Mouse (Mus musculus) large intestine, adult 2 months (tissue): ENCODE results near the gene Olfr1356. TPM values are rescaled to one million over a fixed set of nuclear protein-coding genes. Genes with fewer than 3 reads are reported as not detected.
"Not testable (repeated sequence)": the region's sequence is repeated elsewhere in the genome, so short reads cannot be mapped to it uniquely, and the experiment has no call there.

Source experiments
- DNase-seq: peaks from one replicate; pipeline ENCODE4 v3.0.0-alpha.2; 2012; ENCODE audit warnings: low read depth, low spot score
- WGBS: fragments of 180-500 bp; shearing (Covaris S2); methylation state at CpG from one replicate; pipeline ENCODE4 v1.1.7; 2018; 5-methylcytosine and 5-hydroxymethylcytosine counted together
- polyA plus RNA-seq: library from polyadenylated mRNA; depleted of rRNA; stranded (reverse); fragments of >200 nt; gene quantifications from 2 replicates; pipeline ENCODE4 v1.2.3, GENCODE M21; 2012; rRNA removed

Gene Olfr1356
- polyA plus RNA-seq, result not detected in 2 replicates

DNA sequence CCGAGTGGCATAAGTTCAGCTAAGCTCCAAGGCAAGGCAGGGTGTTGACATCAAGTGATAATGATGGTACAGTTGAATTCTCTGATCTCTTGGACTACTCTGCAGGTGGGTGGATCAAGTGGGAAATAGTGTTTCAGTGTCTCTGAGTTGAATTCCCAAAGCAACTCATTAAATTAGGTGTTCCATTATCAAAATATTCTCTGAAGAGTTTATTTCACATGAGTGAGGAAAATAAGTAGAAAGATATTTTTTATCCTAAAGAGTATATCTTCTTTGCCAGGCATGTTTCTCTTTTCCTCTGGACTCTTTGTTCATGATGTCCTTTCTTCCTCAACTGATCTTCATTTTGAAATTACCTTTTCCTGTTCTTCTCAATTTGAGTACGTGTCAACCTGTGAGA is at the start of gene Olfr1356:
Gene Olfr1356 (minus strand): TSS at position 101 of the 400 bp plus-strand sequence.
- no peak for DNase-seq

DNA sequence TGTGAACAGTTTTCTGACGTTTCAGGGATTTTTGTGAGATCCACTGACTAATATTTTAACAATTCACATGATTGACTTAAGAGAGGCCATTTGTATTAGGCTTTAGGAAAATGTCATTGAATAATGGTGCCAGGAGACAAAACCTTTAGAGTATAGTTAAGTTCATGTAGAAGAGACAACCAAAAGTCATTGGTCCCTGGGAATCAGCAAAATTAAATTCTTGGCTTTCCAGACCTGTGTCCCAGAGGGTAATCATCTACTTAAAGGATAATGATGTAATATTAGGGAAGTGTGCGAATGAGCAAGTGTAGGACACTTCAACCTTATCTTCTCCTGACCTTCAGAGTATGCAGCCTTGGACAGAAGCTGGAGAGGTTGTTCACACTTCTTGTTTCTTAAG is 23.3 kb upstream of the Olfr1356 start, which contains the start of gene Olfr1355:
Gene Olfr1355 (plus strand): TSS at position 301 of the 400 bp plus-strand sequence.
- no peak for DNase-seq
- 65% methylated on average over 2 of the region's 2 CpGs for WGBS

More for the DNA sequence above, at the start of gene Olfr1356:
- 83% methylated on average over 2 of the region's 2 CpGs for WGBS

DNA sequence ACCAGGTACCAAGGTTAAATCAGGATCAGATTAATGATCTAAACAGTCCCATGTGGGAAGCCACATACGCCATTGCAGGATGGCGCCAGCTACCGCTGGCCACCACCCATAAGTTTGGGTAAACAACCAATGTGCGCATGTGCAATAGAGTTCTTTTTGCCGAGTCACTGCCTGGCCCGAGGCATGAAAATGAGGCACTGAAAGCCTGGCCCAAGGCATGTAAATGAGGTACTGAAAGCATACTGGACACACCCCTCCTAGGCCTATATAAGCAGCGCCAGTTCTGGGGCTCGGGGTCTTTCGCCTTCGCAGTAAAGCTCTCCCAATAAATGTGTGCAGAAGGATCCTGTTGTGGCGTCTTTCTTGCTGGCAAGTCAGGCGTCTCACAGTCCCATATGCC is 11.5 kb downstream of the Olfr1356 start:
- not testable (repeated sequence) for DNase-seq
- 89% methylated on average over 12 of the region's 12 CpGs for WGBS

DNA sequence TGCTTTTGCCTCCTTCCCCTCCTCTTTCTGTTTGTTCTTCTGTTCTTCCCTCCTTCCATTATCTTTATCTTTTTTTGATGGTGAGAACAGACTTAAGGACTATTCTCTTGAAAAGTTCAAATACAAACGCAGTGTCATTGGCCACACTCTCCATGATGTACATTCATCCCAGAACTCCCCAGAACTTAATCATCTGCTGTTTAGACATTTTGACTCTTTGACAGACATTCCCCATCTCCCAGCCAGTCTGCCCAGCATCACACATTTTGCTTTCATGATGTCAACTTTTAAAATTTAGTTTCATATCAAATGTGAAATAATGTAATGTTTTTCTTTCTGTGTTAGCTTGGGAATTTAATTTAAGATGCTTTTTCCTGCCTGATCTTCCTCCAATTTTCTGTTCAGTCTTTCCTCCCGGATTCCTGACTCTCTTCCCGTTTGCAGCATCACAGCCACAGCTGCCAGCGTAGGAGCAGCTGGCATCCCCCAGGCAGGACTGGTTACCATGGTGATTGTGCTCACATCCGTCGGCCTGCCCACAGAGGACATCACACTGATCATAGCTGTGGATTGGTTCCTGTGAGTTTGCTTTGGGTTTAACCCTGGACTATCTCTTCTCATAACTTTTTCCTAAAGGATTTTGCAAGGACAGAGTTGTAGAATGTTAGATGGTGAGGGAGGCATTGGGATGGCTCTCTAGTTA is 39.5 kb downstream of the Olfr1356 start:
- 58% methylated on average over 6 of the region's 6 CpGs for WGBS
- DNase-seq, result no peak

DNA sequence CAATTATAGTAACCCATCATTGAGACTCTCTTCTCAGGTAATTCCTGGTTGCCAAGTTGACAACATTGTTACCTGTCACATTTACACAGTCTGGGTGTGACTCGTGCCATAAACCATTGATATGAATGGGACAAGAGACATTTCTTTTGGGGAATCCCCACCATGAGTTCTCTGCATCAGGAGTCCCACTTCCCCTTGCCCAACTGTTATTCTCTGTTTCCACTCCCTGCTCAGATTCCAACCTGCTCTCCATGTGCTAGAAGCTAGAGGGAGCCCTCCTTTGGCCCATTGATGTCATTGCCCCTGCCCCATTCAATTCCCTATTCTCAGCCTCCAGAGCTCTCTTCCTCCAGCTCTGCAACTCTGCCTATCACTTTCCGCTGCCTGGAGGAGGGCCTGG is 50.5 kb downstream of the Olfr1356 start:
- no peak for DNase-seq
- WGBS, result 83% methylated on average over 2 of the region's 2 CpGs

Other genes with a start within 250 kb of the Olfr1356 start
- not detected in 2 replicates for gene Olfr1357, start 234.1 kb downstream of the Olfr1356 start, polyA plus RNA-seq
- gene Casp14, start 133.9 kb downstream of the Olfr1356 start, polyA plus RNA-seq, result 0.06 TPM in 1 of 2 replicates, not detected in the other
- not detected in 2 replicates for gene Ccdc105, start 99.1 kb downstream of the Olfr1356 start, polyA plus RNA-seq
- gene Slc1a6, start 71.7 kb downstream of the Olfr1356 start, polyA plus RNA-seq, result 0.12 and 0.40 TPM in 2 replicates
- not detected in 2 replicates for gene Olfr1355, start 23.4 kb upstream of the Olfr1356 start, polyA plus RNA-seq
- gene Olfr1354, start 61.0 kb upstream of the Olfr1356 start, polyA plus RNA-seq, result not detected in 2 replicates
- gene Olfr8, start 98.5 kb upstream of the Olfr1356 start, polyA plus RNA-seq, result not detected in 2 replicates
- not detected in 2 replicates for gene Olfr1353, start 111.1 kb upstream of the Olfr1356 start, polyA plus RNA-seq
- gene Olfr1352, start 128.9 kb upstream of the Olfr1356 start, polyA plus RNA-seq, result not detected in 2 replicates
- not detected in 2 replicates for gene Olfr1351, start 160.3 kb upstream of the Olfr1356 start, polyA plus RNA-seq
- gene Olfr57, start 176.6 kb upstream of the Olfr1356 start, polyA plus RNA-seq, result not detected in 2 replicates
- gene 2610008E11Rik, start 245.4 kb upstream of the Olfr1356 start, polyA plus RNA-seq, result 0.89 and 1.0 TPM in 2 replicates